Mouse (Mus musculus): ENCODE measurements at regions not wholly inside any gene's neighbourhood (a gene's known extent, or its start where the extent isn't known, plus 50 kb on each side); places are given as distances from the start of the nearest gene placed in this dataset.

GRCm38 (mm10) chr11:114303636-114304354 lies 236.9 kb upstream of the Sdk2 start:
- 37% methylated on average over 13 of the region's 13 CpGs for WGBS
- H3K4me1 ChIP-seq (replicated peaks) = peaks cover 27% of the 10 kb centered on the region
- no peak overlapping the region for H3K27ac ChIP-seq
- H3K4me2 ChIP-seq (replicated peaks) = 0 out of 2 replicates have a peak overlapping the region, but pooled peaks have one; percentile 2
- no peak overlapping the region for H3K9ac ChIP-seq (replicated peaks)
- no peaks in the 10 kb centered on the region for H3K27me3 ChIP-seq
- ATAC-seq = peak; percentile 89
- no peaks in the 10 kb centered on the region for H3K9me3 ChIP-seq
- no peak overlapping the region for H3K4me3 ChIP-seq (replicated peaks)
- H3K36me3 ChIP-seq = no peaks in the 10 kb centered on the region

- no peak for ATAC-seq
- Histone ChIP-seq H3K9ac (replicated peaks) (no peak overlapping the region), H3K9me3 (no peaks in the 10 kb centered on the region), H3K4me3 (replicated peaks) (no peak overlapping the region), H3K36me3 (no peaks in the 10 kb centered on the region), H3K4me2 (replicated peaks) (no peak overlapping the region), H3K27me3 (no peaks in the 10 kb centered on the region), H3K27ac (peak overlapping the region; percentile 16), H3K4me1 (replicated peaks) (peaks cover 24% of the 10 kb centered on the region)
- WGBS = 66% methylated on average over 10 of the region's 10 CpGs
Measured at GRCm38 (mm10) chr11:114300611-114301319, 233.9 kb upstream of the Sdk2 start.

GRCm38 (mm10) chr11:114296816-114297334 lies 230.0 kb upstream of the Sdk2 start:
- H3K27me3 ChIP-seq = no peaks in the 10 kb centered on the region
- ATAC-seq = no peak
- no peaks in the 10 kb centered on the region for H3K36me3 ChIP-seq
- no peak overlapping the region for H3K4me3 ChIP-seq (replicated peaks)
- H3K4me2 ChIP-seq (replicated peaks) = no peak overlapping the region
- H3K4me1 ChIP-seq (replicated peaks) = peaks cover 34% of the 10 kb centered on the region
- no peak overlapping the region for H3K27ac ChIP-seq
- no peaks in the 10 kb centered on the region for H3K9me3 ChIP-seq
- WGBS = 95% methylated on average over 10 of the region's 10 CpGs
- no peak overlapping the region for H3K9ac ChIP-seq (replicated peaks)

GRCm38 (mm10) chr11:114294511-114295250 lies 227.8 kb upstream of the Sdk2 start:
- Histone ChIP-seq H3K9me3 (no peaks in the 10 kb centered on the region), H3K27me3 (no peaks in the 10 kb centered on the region), H3K4me3 (replicated peaks) (no peak overlapping the region), H3K4me1 (replicated peaks) (peaks cover 17% of the 10 kb centered on the region; the same call in 1 of the 2 replicates), H3K9ac (replicated peaks) (no peak overlapping the region), H3K27ac (no peak overlapping the region), H3K4me2 (replicated peaks) (no peak overlapping the region), H3K36me3 (no peaks in the 10 kb centered on the region)
- peak; percentile 68; the same call in 1 of the 2 replicates for ATAC-seq
- WGBS = 69% methylated on average over 5 of the region's 5 CpGs

GRCm38 (mm10) chr11:114291258-114291657 lies 224.4 kb upstream of the Sdk2 start:
- Histone ChIP-seq H3K4me3 (replicated peaks) (no peak overlapping the region), H3K9ac (replicated peaks) (no peak overlapping the region), H3K27me3 (no peaks in the 10 kb centered on the region), H3K9me3 (no peaks in the 10 kb centered on the region), H3K27ac (no peak overlapping the region), H3K4me2 (replicated peaks) (no peak overlapping the region), H3K36me3 (no peaks in the 10 kb centered on the region), H3K4me1 (replicated peaks) (peaks cover 23% of the 10 kb centered on the region)
- no peak for ATAC-seq
- 95% methylated on average over 5 of the region's 5 CpGs for WGBS

GRCm38 (mm10) chr11:114289946-114290345 lies 223.1 kb upstream of the Sdk2 start:
- Histone ChIP-seq H3K27me3 (no peaks in the 10 kb centered on the region), H3K27ac (0 out of 2 replicates have a peak overlapping the region, but pooled peaks have one; percentile 25), H3K4me1 (replicated peaks) (peaks cover 21% of the 10 kb centered on the region), H3K9me3 (no peaks in the 10 kb centered on the region), H3K4me2 (replicated peaks) (no peak overlapping the region), H3K4me3 (replicated peaks) (no peak overlapping the region), H3K9ac (replicated peaks) (no peak overlapping the region), H3K36me3 (no peaks in the 10 kb centered on the region)
- 93% methylated on average over 1 of the region's 1 CpGs for WGBS
- no peak for ATAC-seq

- Histone ChIP-seq H3K27me3 (no peaks in the 10 kb centered on the region), H3K4me3 (replicated peaks) (no peak overlapping the region), H3K9ac (replicated peaks) (no peak overlapping the region), H3K9me3 (no peaks in the 10 kb centered on the region), H3K4me1 (replicated peaks) (peaks cover 19% of the 10 kb centered on the region), H3K4me2 (replicated peaks) (no peak overlapping the region), H3K27ac (0 out of 2 replicates have a peak overlapping the region, but pooled peaks have one; percentile 25), H3K36me3 (no peaks in the 10 kb centered on the region)
- WGBS = 76% methylated on average over 20 of the region's 20 CpGs
- peak; percentile 49; the same call in 1 of the 2 replicates for ATAC-seq
Measured at GRCm38 (mm10) chr11:114284820-114285666, 218.2 kb upstream of the Sdk2 start.

- no peak overlapping the region for H3K9ac ChIP-seq (replicated peaks)
- no peak overlapping the region for H3K4me3 ChIP-seq (replicated peaks)
- no peaks in the 10 kb centered on the region for H3K36me3 ChIP-seq
- no peak for ATAC-seq
- 49% methylated on average over 5 of the region's 5 CpGs for WGBS
- no peaks in the 10 kb centered on the region for H3K9me3 ChIP-seq
- no peak overlapping the region for H3K4me2 ChIP-seq (replicated peaks)
- H3K27me3 ChIP-seq = no peaks in the 10 kb centered on the region
- H3K4me1 ChIP-seq (replicated peaks) = peaks cover 20% of the 10 kb centered on the region
- H3K27ac ChIP-seq = no peak overlapping the region
Measured at GRCm38 (mm10) chr11:114283208-114283607, 216.4 kb upstream of the Sdk2 start.

GRCm38 (mm10) chr11:114282566-114282965 lies 215.7 kb upstream of the Sdk2 start:
- Histone ChIP-seq H3K27me3 (no peaks in the 10 kb centered on the region), H3K9ac (replicated peaks) (no peak overlapping the region), H3K27ac (no peak overlapping the region), H3K9me3 (no peaks in the 10 kb centered on the region), H3K36me3 (no peaks in the 10 kb centered on the region), H3K4me2 (replicated peaks) (no peak overlapping the region), H3K4me3 (replicated peaks) (no peak overlapping the region), H3K4me1 (replicated peaks) (peaks cover 27% of the 10 kb centered on the region)
- WGBS = 84% methylated on average over 5 of the region's 5 CpGs
- no peak for ATAC-seq

GRCm38 (mm10) chr11:114281846-114282245 lies 215.0 kb upstream of the Sdk2 start:
- H3K4me1 ChIP-seq (replicated peaks) = peaks cover 26% of the 10 kb centered on the region
- H3K36me3 ChIP-seq = no peaks in the 10 kb centered on the region
- no peak overlapping the region for H3K4me2 ChIP-seq (replicated peaks)
- no peaks in the 10 kb centered on the region for H3K9me3 ChIP-seq
- H3K27ac ChIP-seq = no peak overlapping the region
- H3K27me3 ChIP-seq = no peaks in the 10 kb centered on the region
- H3K9ac ChIP-seq (replicated peaks) = no peak overlapping the region
- ATAC-seq = no peak
- H3K4me3 ChIP-seq (replicated peaks) = no peak overlapping the region
- 80% methylated on average over 9 of the region's 9 CpGs for WGBS

- Histone ChIP-seq H3K4me3 (replicated peaks) (no peak overlapping the region), H3K9ac (replicated peaks) (no peak overlapping the region), H3K4me1 (replicated peaks) (peaks cover 25% of the 10 kb centered on the region), H3K9me3 (no peaks in the 10 kb centered on the region), H3K27ac (no peak overlapping the region), H3K4me2 (replicated peaks) (no peak overlapping the region), H3K27me3 (no peaks in the 10 kb centered on the region), H3K36me3 (no peaks in the 10 kb centered on the region)
- ATAC-seq = no peak
- 90% methylated on average over 14 of the region's 14 CpGs for WGBS
Measured at GRCm38 (mm10) chr11:114281041-114281695, 214.3 kb upstream of the Sdk2 start.
